Mouse (Mus musculus) hindbrain, postnatal 0 days (tissue): ENCODE measurements around the gene Slc8a1. TPM values are rescaled to one million over a fixed set of nuclear protein-coding genes. Genes with fewer than 3 reads are reported as not detected.

Experiments
- ATAC-seq: fragments of 200-750 bp; cut with Nextera tagmentation; 2 replicates; pipeline ENCODE4 v1.8.0; 2017; ENCODE audit warnings: mild to moderate bottlenecking, moderate TSS enrichment, moderate library complexity
- DNase-seq: peaks from one replicate; pipeline ENCODE4 v3.0.0-alpha.2; 2015; ENCODE audit warnings: low spot score
- H3K27ac ChIP-seq: fragments of 300-500 bp; sonication (generic); 2 replicates; pipeline ENCODE4 v1.5.1; 2014; ENCODE audit warnings: mild to moderate bottlenecking
- H3K27me3 ChIP-seq: fragments of 300-500 bp; sonication (generic); 2 replicates; pipeline ENCODE4 v1.6.1; 2014; ENCODE audit warnings: low read length, mixed read lengths; ENCODE audit not compliant: insufficient read depth
- H3K36me3 ChIP-seq: fragments of 300-500 bp; sonication (generic); 2 replicates; pipeline ENCODE4 v1.6.1; 2014; ENCODE audit warnings: low read length, mixed read lengths; ENCODE audit not compliant: insufficient read depth
- H3K4me1 ChIP-seq: fragments of 300-500 bp; sonication (generic); 2 replicates; pipeline ENCODE4 v1.6.1; 2014; ENCODE audit warnings: antibody characterized with exemption, low read length, mixed read lengths; ENCODE audit not compliant: insufficient read depth
- H3K4me2 ChIP-seq: fragments of 300-500 bp; sonication (generic); 2 replicates; pipeline ENCODE4 v1.6.1; 2014; ENCODE audit warnings: low read depth, mild to moderate bottlenecking, low read length, moderate library complexity, mixed read lengths
- H3K4me3 ChIP-seq: fragments of 300-500 bp; sonication (generic); 2 replicates; pipeline ENCODE4 v1.5.1; 2014; ENCODE audit warnings: low read length
- H3K9ac ChIP-seq: fragments of 300-500 bp; sonication (generic); replicated peaks from 2 replicates; pipeline ENCODE4 v1.6.1; 2014; ENCODE audit warnings: mild to moderate bottlenecking, low read length, moderate library complexity, mixed read lengths
- H3K9me3 ChIP-seq: fragments of 300-500 bp; sonication (generic); 2 replicates; pipeline ENCODE4 v1.6.1; 2016; ENCODE audit warnings: low read length, mixed read lengths
- CTCF ChIP-seq: IDR thresholded peaks from 2 replicates; pipeline ENCODE4 v1.5.1; 2016; ENCODE audit warnings: antibody characterized with exemption, control low read depth, low read depth
- WGBS: fragments of 180-500 bp; shearing (Covaris S2); extraction: QIAGEN DNeasy Blood & Tissue Kit; methylation state at CpG from one replicate; pipeline ENCODE4 v1.1.7; 2014; 5-methylcytosine and 5-hydroxymethylcytosine counted together
- polyA plus RNA-seq: library from polyadenylated mRNA; unstranded; fragments of >200 nt; fragmentation: Nextera tagmentation; extraction: Ambion mirVana; gene quantifications from 2 replicates; pipeline ENCODE4 v1.2.1, GENCODE M21; 2015
- total RNA-seq: library from RNA; depleted of rRNA; stranded (reverse); fragments of >200 nt; gene quantifications from 2 replicates; pipeline ENCODE4 v1.2.3, GENCODE M21; 2014

Gene Slc8a1
- total and polyA plus RNA-seq, 2 experiments from 2014 or later = 21.3 to 121 TPM

GRCm38 (mm10) chr17:81424256-81424912 lies 313.8 kb downstream of the Slc8a1 start:
- Histone ChIP-seq H3K4me2 (no peak overlapping the region), H3K9ac (no peak overlapping the region), H3K27ac (no peak overlapping the region), H3K9me3 (no peaks in the 10 kb centered on the region), H3K36me3 (no peaks in the 10 kb centered on the region), H3K27me3 (no peaks in the 10 kb centered on the region), H3K4me1 (no peaks in the 10 kb centered on the region), H3K4me3 (no peak overlapping the region)
- peak; percentile 48 for DNase-seq
- WGBS = 40% methylated on average over 10 of the region's 10 CpGs
- TF ChIP-seq CTCF = no peak
- peak; percentile 48 for ATAC-seq

- no peak overlapping the region for H3K4me3 ChIP-seq
- TF ChIP-seq CTCF = no peak
- H3K27me3 ChIP-seq = no peaks in the 10 kb centered on the region
- H3K27ac ChIP-seq = no peak overlapping the region
- DNase-seq (peak; percentile 54), ATAC-seq (peak; percentile 61; the same call in 1 of the 2 replicates)
- H3K4me2 ChIP-seq = no peak overlapping the region
- no peaks in the 10 kb centered on the region for H3K36me3 ChIP-seq
- WGBS = 50% methylated on average over 10 of the region's 10 CpGs
- no peaks in the 10 kb centered on the region for H3K9me3 ChIP-seq
- no peak overlapping the region for H3K9ac ChIP-seq
- H3K4me1 ChIP-seq = no peaks in the 10 kb centered on the region
These were observed 318.2 kb downstream of the Slc8a1 start for GRCm38 (mm10) chr17:81419802-81420459.

- DNase-seq (no peak), ATAC-seq (no peak)
- no peak overlapping the region for H3K4me2 ChIP-seq
- 78% methylated on average over 6 of the region's 6 CpGs for WGBS
- no peak for TF ChIP-seq CTCF
- no peak overlapping the region for H3K4me3 ChIP-seq
- H3K9me3 ChIP-seq = no peaks in the 10 kb centered on the region
- no peaks in the 10 kb centered on the region for H3K27me3 ChIP-seq
- no peaks in the 10 kb centered on the region for H3K36me3 ChIP-seq
- H3K27ac ChIP-seq = no peak overlapping the region
- no peak overlapping the region for H3K9ac ChIP-seq
- no peaks in the 10 kb centered on the region for H3K4me1 ChIP-seq
These were observed 321.6 kb downstream of the Slc8a1 start for GRCm38 (mm10) chr17:81416361-81417114.

- Histone ChIP-seq H3K4me1 (no peaks in the 10 kb centered on the region), H3K4me2 (no peak overlapping the region), H3K27ac (no peak overlapping the region), H3K27me3 (no peaks in the 10 kb centered on the region), H3K9me3 (no peaks in the 10 kb centered on the region), H3K4me3 (no peak overlapping the region), H3K9ac (no peak overlapping the region), H3K36me3 (peaks cover 2% of the 10 kb centered on the region; the same call in 1 of the 2 replicates)
- no peak for TF ChIP-seq CTCF
- no peak for ATAC-seq
- DNase-seq = no peak
- WGBS = 87% methylated on average over 4 of the region's 4 CpGs
These were observed 325.4 kb downstream of the Slc8a1 start for GRCm38 (mm10) chr17:81412736-81413135.

- no peaks in the 10 kb centered on the region for H3K9me3 ChIP-seq
- H3K27me3 ChIP-seq = no peaks in the 10 kb centered on the region
- no peak overlapping the region for H3K4me2 ChIP-seq
- peaks cover 6% of the 10 kb centered on the region; the same call in 1 of the 2 replicates for H3K36me3 ChIP-seq
- WGBS = 47% methylated on average over 4 of the region's 4 CpGs
- DNase-seq (no peak), ATAC-seq (no peak)
- H3K27ac ChIP-seq = no peak overlapping the region
- 0 out of 2 replicates have a peak, but pooled peaks cover 5% of the 10 kb centered on the region for H3K4me1 ChIP-seq
- no peak overlapping the region for H3K9ac ChIP-seq
- TF ChIP-seq CTCF = no peak
- H3K4me3 ChIP-seq = no peak overlapping the region
These were observed 334.0 kb downstream of the Slc8a1 start for GRCm38 (mm10) chr17:81404225-81404624.

GRCm38 (mm10) chr17:81403121-81403520 lies 335.1 kb downstream of the Slc8a1 start:
- no peak overlapping the region for H3K9ac ChIP-seq
- 80% methylated on average over 4 of the region's 4 CpGs for WGBS
- H3K4me2 ChIP-seq = no peak overlapping the region
- H3K27ac ChIP-seq = no peak overlapping the region
- ATAC-seq (no peak), DNase-seq (no peak)
- H3K9me3 ChIP-seq = no peaks in the 10 kb centered on the region
- H3K27me3 ChIP-seq = no peaks in the 10 kb centered on the region
- H3K4me3 ChIP-seq = no peak overlapping the region
- H3K4me1 ChIP-seq = 0 out of 2 replicates have a peak, but pooled peaks cover 5% of the 10 kb centered on the region
- TF ChIP-seq CTCF = no peak
- peaks cover 6% of the 10 kb centered on the region; the same call in 1 of the 2 replicates for H3K36me3 ChIP-seq
